Mouse (Mus musculus) small intestine, adult 2 months (tissue): ENCODE measurements around the gene Dgkq. TPM values are rescaled to one million over a fixed set of nuclear protein-coding genes. Genes with fewer than 3 reads are reported as not detected.
A peak's percentile ranks its signal among the peaks of the same experiment; 100 is the strongest.

ENCODE experiments used
- H3K27ac ChIP-seq: fragments of 200-500 bp; 2 replicates; pipeline ENCODE4 v1.5.1; 2012; ENCODE audit warnings: low read depth, low read length, control low read depth, inconsistent platforms; ENCODE audit not compliant: insufficient read depth
- H3K27me3 ChIP-seq: fragments of 200-500 bp; 2 replicates; pipeline ENCODE4 v1.6.1; 2012; ENCODE audit warnings: mild to moderate bottlenecking, moderate library complexity, low read length, inconsistent platforms; ENCODE audit not compliant: control insufficient read depth, insufficient read depth
- H3K36me3 ChIP-seq: fragments of 200-500 bp; 2 replicates; pipeline ENCODE4 v1.6.1; 2012; ENCODE audit warnings: mild to moderate bottlenecking, low read length, control low read depth, inconsistent platforms; ENCODE audit not compliant: control insufficient read depth, insufficient read depth
- H3K4me1 ChIP-seq: fragments of 200-500 bp; 2 replicates; pipeline ENCODE4 v1.6.1; 2012; ENCODE audit warnings: low read length, inconsistent platforms, mixed read lengths; ENCODE audit not compliant: control insufficient read depth, insufficient read depth, insufficient read length
- H3K4me3 ChIP-seq: fragments of 200-500 bp; 2 replicates; pipeline ENCODE4 v1.5.1; 2012; ENCODE audit warnings: low read depth, mild to moderate bottlenecking, control low read depth, inconsistent platforms, low read length, moderate library complexity
- CTCF ChIP-seq: fragments of 200-500 bp; IDR thresholded peaks from 2 replicates; pipeline ENCODE4 v1.5.1; 2012; ENCODE audit warnings: low read depth, mild to moderate bottlenecking, control low read depth, inconsistent platforms, low read length, moderate library complexity, mixed read lengths; ENCODE audit not compliant: insufficient replicate concordance, insufficient read length; ENCODE audit errors: extremely low read depth
- POLR2A ChIP-seq: fragments of 200-500 bp; IDR thresholded peaks from 2 replicates; pipeline ENCODE4 v1.6.1; 2012; ENCODE audit warnings: low read depth, mild to moderate bottlenecking, control low read depth, inconsistent platforms, low read length, moderate library complexity
- WGBS: fragments of 180-500 bp; shearing (Covaris S2); methylation state at CpG from one replicate; pipeline ENCODE4 v1.1.7; 2018; 5-methylcytosine and 5-hydroxymethylcytosine counted together
- polyA plus RNA-seq: library from polyadenylated mRNA; depleted of rRNA; stranded (reverse); fragments of >200 nt; gene quantifications from 2 replicates; pipeline ENCODE4 v1.2.3, GENCODE M21; 2012

Dgkq gene
- polyA plus RNA-seq, 1 experiment = 77.0 TPM

GRCm38 (mm10) chr5:108662772-108663171, 6.7 kb downstream of the Dgkq start:
- no peak overlapping the region for H3K27ac ChIP-seq

GRCm38 (mm10) chr5:108660632-108661268, 8.7 kb downstream of the Dgkq start:
- H3K27me3 ChIP-seq = no peaks in the 10 kb centered on the region; the same call in 1 of the 2 replicates
- H3K36me3 ChIP-seq = peaks cover 23% of the 10 kb centered on the region
- peak overlapping the region; percentile 87 for H3K27ac ChIP-seq
- TF ChIP-seq CTCF = no peak
- peak; percentile 87 for TF ChIP-seq POLR2A
- WGBS = 15% methylated on average over 36 of the region's 36 CpGs
- H3K4me1 ChIP-seq = peaks cover 11% of the 10 kb centered on the region
- H3K4me3 ChIP-seq = peak overlapping the region; percentile 70

More at GRCm38 (mm10) chr5:108662772-108663171, 6.7 kb downstream of the Dgkq start:
- WGBS = 82% methylated on average over 4 of the region's 4 CpGs
- Histone ChIP-seq H3K36me3 (0 out of 2 replicates have a peak, but pooled peaks cover 5% of the 10 kb centered on the region), H3K4me1 (peaks cover 9% of the 10 kb centered on the region), H3K4me3 (no peak overlapping the region), H3K27me3 (no peaks in the 10 kb centered on the region; the same call in 1 of the 2 replicates)
- TF ChIP-seq POLR2A (no peak), CTCF (no peak)

- TF ChIP-seq POLR2A (no peak), CTCF (no peak)
- WGBS = 5% methylated on average over 24 of the region's 24 CpGs
- Histone ChIP-seq H3K4me1 (peaks cover 13% of the 10 kb centered on the region), H3K27me3 (no peaks in the 10 kb centered on the region; the same call in 1 of the 2 replicates), H3K36me3 (peaks cover 31% of the 10 kb centered on the region), H3K4me3 (peak within 1 kb of the TSS; percentile 70), H3K27ac (peak within 1 kb of the TSS; percentile 92)
Observed at GRCm38 (mm10) chr5:108659698-108660631, 9.5 kb downstream of the Dgkq start, which contains the start of gene Idua. TSS of gene Idua (plus strand) at chr5:108660331.

- TF ChIP-seq POLR2A = no peak
- TF ChIP-seq CTCF = no peak
- Histone ChIP-seq H3K36me3 (peaks cover 44% of the 10 kb centered on the region), H3K4me3 (peak overlapping the region; percentile 57), H3K27me3 (no peaks in the 10 kb centered on the region), H3K4me1 (peaks cover 23% of the 10 kb centered on the region), H3K27ac (peak overlapping the region; percentile 92)
- WGBS = 90% methylated on average over 1 of the region's 1 CpGs
Observed at GRCm38 (mm10) chr5:108658611-108659010, 10.9 kb downstream of the Dgkq start.

- Histone ChIP-seq H3K4me1 (peaks cover 23% of the 10 kb centered on the region), H3K27me3 (no peaks in the 10 kb centered on the region), H3K27ac (no peak overlapping the region), H3K4me3 (no peak overlapping the region), H3K36me3 (peaks cover 56% of the 10 kb centered on the region)
- TF ChIP-seq CTCF = no peak
- no peak for TF ChIP-seq POLR2A
- 81% methylated on average over 5 of the region's 5 CpGs for WGBS
Observed at GRCm38 (mm10) chr5:108657406-108657805, 12.1 kb downstream of the Dgkq start.

GRCm38 (mm10) chr5:108655891-108656650, 13.4 kb downstream of the Dgkq start:
- Histone ChIP-seq H3K36me3 (peaks cover 68% of the 10 kb centered on the region), H3K4me1 (peaks cover 23% of the 10 kb centered on the region), H3K27me3 (no peaks in the 10 kb centered on the region), H3K4me3 (no peak overlapping the region), H3K27ac (no peak overlapping the region)
- no peak for TF ChIP-seq CTCF
- no peak for TF ChIP-seq POLR2A
- 95% methylated on average over 15 of the region's 15 CpGs for WGBS
